Mouse (Mus musculus): ENCODE measurements around the gene Terb2. TPM values are rescaled to one million over a fixed set of nuclear protein-coding genes. Genes with fewer than 3 reads are reported as not detected.
"Not testable (repeated sequence)": the region's sequence is repeated elsewhere in the genome, so short reads cannot be mapped to it uniquely, and the experiment has no call there.

Terb2 gene
- total RNA-seq, 2 experiments from 2014 or later = not detected

DNA sequence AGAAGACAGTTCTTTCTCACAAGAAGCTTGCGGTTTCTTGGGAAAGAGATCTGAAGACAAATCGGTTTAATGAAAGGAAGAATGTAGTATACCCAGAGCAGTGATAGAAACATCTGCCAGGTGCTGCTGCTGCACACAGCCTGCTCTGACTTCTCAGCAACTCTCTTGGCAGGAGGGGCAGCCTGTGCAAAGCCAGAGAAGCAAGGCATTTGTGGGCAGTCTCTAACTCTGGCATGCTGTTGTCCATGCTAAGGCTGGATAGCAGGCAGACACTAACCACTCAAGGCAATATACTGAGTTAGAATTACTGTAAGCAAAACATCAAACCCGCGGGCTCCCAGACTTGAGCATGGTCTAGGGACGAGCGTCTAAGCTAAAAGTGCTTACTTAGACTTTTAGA, 26.4 kb upstream of the Terb2 start:
- no peak for DNase-seq
- intact Hi-C loops (cut with DNase I) = loop anchor here (2.0 kb wide), 2 partner anchors 41 to 89 kb away; partner anchors contain the start of gene Spg11

DNA sequence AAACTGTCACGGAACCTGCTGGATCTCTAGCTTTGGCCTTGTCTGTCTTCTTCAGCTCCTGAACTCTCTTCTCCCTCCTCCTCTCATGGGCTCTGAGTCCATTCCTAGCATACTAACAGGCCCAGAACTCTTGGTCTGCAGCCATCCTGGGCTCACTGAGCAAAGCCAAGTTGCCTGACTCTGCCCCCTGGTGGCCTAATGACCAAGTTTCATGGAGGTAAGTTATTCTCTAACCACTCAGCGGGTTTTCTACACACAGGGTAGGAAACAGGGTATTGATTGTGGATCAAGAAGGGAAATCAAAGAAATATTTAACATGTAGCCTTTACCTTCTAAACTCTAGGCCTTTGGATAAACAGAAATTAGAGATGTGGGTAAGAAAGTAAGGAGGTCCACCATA, 25.4 kb upstream of the Terb2 start, which contains the start of gene Trim69:
Gene Trim69 (plus strand): TSS at position 21 of the 400 bp plus-strand sequence.
- intact Hi-C loops (cut with DNase I) = no loop called here

DNA sequence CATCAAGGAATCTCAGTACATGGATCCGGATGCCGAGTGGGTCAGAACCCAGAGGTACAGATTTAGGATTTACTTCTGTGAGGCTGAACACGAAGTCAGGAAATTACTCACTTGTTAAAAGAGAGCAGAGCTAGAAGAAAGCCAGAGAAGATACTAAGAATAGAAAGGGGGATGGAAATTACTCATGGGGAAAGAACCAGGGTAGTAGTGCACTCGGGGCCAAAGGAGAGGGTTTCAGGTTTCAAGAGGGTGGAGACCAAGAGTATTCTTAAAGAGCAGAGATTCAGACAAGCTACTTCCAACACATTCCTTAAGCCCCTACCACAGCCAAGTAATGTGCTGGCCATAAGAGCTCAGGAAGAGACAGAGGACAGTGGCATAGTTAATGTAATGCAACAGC, 24.5 kb upstream of the Terb2 start:
- intact Hi-C loops (cut with DNase I) = no loop called here

More for the DNA sequence above, 25.4 kb upstream of the Terb2 start, which contains the start of gene Trim69:
- DNase-seq = peak; percentile 76 to 84

DNA sequence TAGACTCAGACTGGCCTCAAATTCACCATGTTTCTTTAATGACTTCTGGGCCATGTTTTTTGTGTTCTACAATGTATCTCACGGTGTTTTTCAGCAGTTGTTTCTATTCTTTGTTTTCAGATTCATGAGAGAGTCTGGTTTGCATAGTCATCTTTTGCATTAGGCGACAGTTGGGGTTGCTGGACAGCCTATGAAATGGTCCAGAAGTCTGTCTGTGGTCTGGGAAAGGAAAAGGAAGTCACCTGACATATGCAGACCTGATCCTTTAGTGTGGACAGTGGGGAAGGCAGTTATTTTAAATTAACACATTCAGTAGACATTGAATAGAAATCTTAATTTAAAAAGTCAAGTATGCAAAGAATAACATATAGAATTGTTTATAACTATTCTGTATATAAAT, 23.5 kb upstream of the Terb2 start:
- DNase-seq = no peak
- intact Hi-C loops (cut with DNase I) = no loop called here

More for the DNA sequence above, 24.5 kb upstream of the Terb2 start:
- no peak for DNase-seq

DNA sequence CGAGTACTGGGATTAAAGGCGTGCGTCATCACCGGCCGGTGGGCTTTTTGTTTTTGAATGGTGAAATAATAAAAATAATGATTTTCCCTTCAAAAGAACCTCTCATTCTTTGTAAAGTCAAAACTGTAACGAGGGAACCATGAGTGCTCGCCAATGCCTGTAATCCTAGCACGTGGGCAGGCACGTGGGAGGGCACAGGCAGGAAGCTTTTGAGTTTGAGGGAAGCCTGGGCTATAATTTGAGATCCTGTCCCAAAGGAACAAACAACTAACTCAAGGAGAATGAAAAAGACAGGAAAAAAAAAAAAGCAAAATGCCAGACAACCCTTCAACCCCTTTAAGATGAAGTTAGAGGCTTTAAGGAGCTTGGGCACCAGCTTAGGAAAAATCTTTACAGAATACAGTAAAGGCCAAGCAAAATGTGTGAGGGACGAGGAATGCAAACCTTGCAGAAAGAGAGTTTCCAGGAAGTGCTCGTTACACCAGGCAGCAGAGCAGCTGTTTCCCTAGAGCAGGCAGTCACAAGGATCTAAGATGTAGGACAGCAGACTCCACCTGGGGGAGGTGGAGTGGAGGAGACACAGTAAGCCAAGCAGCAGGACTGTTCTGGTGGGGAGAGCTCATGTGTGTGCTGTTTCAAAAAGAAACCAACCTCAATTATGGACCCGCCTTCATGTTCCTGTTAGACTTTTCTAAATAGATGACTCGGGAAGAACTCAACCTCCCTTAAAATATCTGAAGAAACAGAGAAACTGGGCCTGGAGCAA, 22.5 kb upstream of the Terb2 start:
- DNase-seq = no peak
- intact Hi-C loops (cut with DNase I) = no loop called here

DNA sequence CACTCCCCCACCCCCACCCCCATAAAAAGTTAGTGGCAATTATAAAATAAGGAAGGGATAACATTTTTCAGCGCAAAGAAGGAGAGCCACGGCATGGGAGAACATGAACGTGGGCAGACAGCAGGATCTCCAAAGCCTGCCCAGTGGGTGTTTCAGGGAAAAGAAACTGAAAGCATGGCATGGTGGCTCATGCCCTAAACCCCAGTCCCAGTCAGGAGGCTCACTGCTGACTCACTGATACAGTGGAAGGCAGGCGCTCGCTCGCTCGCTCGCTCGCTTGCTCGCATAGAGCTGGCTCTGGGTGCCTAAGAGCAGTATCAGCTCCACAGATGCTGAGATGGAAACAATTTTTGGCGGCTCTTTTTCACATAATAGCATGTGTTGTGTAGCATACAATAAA, 21.8 kb upstream of the Terb2 start:
- intact Hi-C loops (cut with DNase I) = no loop called here
- DNase-seq = no peak

DNA sequence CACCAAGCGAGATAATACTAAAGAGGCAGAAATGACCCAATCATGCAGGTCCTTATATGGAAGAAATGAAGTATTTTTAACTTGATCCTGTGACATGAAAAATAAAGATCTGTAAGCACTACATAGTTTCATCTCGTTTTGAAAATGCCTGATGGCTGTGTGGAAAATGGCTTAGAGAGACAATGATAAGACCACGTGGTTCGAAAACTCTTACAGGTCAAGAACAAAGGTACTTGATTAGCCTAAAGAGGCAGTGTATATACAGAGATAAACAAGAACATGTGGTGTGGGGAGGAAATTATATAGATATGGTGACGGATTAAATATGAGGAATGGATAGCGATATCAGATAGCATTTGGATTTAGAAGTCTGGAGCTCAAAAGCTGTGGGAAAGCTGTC, 14.8 kb upstream of the Terb2 start:
- intact Hi-C loops (cut with DNase I) = no loop called here
- DNase-seq = no peak

DNA sequence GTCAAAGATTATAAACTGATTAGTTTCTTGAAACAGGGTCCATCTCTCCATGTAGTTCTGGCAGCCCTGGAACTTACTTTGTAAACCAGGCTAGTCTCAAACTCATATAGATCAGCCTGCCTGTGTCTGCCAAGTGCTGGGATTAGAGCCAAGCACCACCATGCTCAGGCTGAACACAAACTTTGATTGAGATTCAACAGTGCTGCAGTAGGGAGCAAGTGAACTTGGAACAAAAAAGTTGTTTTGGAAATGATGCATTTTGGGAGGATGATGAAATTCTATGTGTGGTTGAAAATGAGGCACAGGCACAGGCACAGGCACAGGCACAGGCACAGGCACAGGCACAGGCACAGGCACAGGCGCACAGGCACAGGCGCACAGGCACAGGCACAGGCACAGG, 13.9 kb upstream of the Terb2 start:
- DNase-seq = no peak
- intact Hi-C loops (cut with DNase I) = no loop called here

DNA sequence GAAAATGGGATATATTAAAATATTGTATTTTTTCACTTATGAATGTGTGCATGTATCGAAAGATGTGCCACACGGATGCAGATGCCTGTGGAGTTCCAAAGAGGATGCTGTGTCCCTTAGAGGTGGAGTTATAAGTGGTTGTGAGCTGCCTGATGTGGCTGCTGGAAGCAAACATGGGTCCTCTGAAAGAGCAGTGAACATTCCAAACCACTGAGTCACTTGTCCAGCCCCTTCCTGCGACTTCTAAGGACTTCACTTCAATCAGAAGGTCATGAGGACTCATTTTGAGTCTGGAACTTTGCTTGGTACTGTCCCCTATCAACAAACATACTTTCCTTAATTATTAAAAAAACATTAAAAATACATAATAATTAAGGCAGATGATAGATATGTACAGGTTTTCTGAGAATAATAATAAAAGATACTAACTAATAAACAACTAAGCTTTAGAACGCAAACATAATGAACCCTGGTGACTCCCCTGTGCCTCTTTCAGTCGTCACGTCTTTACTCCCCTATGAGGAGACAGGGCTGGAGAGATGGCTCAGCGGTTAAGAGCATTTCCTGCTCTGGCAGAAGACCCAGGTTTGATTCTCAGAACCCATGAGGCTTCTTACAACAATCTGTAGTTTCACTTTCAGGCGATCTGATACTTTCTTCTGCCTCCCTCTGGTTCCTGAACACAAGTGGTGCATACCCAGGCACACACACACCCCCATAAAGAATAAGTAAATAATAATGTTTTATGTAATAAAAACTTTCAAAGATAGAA, 5.8 kb upstream of the Terb2 start:
- DNase-seq = no peak
- intact Hi-C loops (cut with DNase I) = no loop called here

DNA sequence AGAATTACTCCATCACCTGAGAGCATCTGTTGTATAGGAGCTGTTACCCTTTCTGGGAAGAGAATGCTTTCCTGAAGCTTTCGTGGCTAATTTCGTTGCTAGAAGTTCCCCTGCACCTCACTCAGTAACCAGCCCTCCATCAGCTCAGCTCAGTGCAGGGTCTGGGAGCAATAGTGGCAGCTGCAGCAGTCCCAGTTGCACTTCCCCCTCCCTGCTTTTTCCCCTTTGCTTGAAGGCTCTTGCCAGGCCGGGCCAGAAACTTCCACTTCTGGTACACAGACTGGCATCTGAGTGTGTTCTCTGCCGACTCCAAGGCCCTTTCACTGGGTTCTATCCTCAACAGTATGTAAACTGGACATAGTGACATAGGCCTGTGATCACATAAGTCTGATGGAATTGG, 986 bp upstream of the Terb2 start:
- no peak for DNase-seq
- intact Hi-C loops (cut with DNase I) = no loop called here

DNA sequence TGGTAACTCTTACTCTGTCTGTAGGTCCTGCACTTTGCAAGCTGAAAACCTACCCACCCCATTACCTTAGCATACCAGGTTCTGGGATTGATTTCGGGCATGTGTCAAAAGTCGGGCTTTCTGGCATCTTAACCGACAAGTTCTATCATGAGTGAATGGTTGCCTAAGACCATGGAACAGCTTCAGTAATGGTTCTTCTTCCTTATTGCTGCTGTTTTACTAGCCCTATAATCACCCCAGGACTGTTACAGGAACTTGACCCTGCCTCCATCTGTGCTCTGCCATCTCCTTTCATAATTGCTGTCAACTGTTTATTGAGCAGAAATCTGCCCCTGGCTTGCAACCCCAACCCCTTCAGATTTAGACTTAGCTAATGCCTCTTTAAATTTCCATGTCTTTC, 679 bp downstream of the Terb2 start:
- no peak for DNase-seq
- intact Hi-C loops (cut with DNase I) = no loop called here

DNA sequence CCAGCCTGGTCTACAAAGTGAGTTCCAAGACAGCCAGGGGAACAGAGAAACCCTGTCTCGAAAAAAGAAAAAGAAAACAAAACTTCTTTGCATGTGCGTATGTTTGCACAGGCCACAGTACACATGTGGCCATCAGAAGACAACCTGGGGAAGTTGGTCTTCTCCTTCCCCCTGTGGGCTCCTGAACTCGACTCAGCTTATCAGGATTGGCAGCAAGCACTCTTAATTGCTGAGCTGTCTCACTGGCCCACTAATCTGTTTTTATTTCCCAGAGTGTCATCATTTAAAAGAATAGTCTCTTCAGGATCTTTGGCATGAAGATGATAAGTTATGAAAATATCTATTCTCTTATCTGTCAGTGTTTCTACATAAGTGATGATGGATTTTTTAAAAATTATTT, 5.8 kb downstream of the Terb2 start:
- intact Hi-C loops (cut with DNase I) = loop anchor here (5.0 kb wide), 1 partner anchor 110 kb away; no protein-coding TSS in a partner anchor
- DNase-seq = no peak

DNA sequence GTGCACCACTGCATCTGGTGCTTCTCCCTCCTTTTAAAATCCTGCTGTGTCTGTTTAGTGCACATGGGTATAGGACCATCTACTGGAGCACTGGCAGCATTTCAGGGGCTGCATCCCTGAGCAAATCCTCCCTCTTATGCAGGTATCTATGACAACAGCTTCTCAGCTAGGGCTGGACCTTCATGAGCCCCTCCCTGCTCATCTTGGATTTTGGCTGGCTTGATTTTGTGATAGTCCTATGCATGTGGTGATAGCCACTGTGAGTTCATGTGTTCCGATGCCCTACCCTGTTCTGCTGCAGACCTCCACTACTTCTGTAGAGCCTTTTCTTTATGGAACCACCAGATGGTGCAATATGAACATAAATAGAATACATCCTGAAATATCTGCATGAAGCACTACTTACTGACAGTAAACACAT, 8.4 kb downstream of the Terb2 start:
- intact Hi-C loops (cut with DNase I) = loop anchor here (2.0 to 5.0 kb wide), 2 partner anchors 48 to 108 kb away; no protein-coding TSS in a partner anchor
- no peak for DNase-seq

DNA sequence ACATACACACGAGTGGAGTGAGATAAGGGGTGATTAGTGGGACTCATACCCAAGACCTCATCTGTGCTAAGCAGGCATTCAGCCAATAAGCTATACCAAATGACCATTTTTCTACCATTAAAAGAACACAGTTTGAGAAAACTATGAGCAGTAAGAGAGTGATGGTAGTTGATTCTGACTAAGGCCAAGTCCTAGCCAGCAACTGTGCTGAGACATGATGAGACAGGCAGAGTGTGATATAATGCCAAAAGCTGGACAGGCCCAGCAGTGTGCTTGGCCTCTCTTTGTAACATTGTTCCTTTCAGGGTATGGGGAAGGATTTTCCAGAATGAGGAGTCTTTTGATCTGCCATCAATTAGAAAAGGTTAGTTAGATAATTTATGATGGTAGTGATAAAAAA, 15.4 kb downstream of the Terb2 start:
- no peak for DNase-seq
- intact Hi-C loops (cut with DNase I) = no loop called here

DNA sequence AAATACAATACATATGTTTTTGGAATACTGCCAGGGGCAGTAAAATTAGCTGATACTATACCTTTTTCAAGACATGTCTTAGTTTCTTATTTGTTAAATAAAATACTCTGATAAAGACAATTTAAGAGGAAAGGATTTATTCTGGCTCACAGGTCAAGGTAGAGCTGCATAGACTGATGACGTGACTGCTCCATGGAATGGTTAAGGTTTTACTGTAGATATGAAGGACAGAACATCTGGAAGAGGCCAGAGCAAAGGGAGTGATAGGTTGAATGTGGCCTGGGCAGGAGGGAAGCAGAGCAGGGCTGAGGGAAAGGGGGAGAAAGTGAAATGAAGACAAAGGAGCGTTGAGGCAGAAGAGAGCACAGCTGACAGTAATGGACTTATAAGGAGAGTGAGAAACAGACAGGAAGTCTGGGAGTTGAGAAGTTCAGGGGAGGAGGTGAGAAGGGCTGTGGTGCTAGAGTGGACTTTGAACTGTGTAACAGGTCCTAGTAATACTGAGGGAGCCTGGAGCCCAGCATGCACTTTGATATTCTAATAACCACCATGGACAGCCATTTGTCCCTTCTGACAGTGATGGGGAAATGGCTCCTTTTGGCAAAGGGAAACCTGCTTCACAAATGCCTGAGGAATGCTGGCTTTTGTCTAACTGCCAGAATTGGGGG, 20.5 kb downstream of the Terb2 start:
- DNase-seq = no peak
- intact Hi-C loops (cut with DNase I) = no loop called here

DNA sequence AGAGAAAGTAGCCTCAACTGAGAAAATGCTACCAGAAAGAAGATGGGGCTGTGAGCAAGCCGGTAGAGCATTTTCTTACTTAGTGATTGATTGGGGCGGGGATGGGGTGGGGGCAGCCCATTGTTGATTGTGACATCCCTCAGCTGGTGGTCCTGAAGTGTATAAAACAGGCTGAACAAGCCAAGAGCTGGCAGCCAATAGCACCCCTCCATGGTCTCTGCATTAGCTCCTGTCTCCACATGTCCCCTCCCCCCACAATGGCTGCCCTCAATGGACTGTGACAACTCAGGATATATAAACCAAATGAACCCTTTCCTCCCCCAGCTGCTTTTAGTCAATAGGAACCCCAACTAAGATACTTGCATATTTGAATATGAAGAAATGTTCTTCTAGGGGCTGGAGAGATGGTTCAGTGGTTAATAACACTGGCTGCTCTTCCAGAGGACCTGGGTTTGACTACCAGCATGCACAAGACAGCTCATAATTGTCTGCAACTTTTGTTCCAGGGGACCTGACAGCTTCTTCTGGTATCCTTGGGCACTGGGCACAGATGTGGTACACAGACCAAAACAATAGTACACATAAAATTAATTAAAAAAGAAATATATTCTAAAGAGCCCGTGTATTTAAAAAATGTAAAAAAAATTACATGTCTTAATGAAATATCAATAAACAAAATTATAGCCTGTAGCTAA, 24.6 kb downstream of the Terb2 start:
- intact Hi-C loops (cut with DNase I) = no loop called here
- DNase-seq = no peak

DNA sequence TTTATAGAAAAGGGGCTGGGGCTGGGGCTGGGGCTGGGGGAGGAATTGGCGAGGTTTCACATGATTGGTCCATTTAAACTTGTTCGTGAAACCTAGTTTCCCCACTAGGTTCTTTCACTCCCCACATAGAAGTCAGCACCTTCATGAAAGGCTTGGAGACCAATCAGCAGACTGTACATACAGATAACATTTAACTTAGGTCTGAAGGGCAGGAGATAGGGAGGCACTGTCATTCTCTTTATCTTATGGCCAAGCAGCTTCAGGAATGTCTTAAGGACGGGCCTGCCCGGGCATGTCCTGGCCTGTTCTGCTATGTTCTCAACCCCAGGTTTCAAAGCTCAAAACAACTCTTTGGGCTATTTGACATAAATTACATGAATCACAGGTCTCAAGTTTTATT, 31.0 kb downstream of the Terb2 start:
- intact Hi-C loops (cut with DNase I); DNase-seq: not testable (repeated sequence)

DNA sequence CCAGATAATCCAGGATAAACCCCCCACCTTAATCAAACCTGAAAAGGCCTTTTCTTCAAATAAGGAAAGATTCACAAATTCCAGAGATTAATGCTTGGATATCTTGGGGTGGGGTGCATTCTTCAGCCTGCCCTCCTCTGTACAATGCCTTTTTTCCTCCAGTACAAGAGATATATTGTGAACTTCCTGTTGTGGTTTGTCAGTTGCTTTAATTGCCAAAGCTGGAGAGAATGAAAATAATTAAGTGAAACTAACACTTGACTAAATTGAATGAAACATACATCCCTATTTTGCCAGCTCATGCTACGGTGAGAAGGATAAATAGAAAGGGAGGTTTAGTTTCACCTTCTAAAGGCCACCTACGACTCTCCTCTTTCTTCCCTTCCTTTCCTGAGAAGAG, 32.2 kb downstream of the Terb2 start:
- DNase-seq = no peak
- intact Hi-C loops (cut with DNase I) = no loop called here

DNA sequence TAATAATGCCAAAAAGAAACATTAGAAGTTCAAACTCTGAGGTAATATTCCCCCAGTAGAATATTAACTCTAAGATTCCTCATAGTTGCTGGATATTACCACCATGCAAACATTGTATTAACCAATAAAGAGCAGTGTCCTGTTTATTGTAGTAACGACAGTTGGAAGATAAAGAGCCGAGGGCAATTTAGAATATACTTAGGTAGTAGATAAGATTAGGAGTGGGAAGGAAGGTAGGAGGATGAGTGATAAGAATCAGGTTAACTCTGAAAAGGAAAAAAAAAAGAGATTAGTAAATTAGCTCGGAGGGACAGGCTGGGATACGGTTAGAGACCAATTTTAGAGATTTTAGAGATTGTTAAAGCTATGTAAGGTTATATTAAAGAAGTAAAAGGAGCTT, 35.3 kb downstream of the Terb2 start:
- no peak for DNase-seq

DNA sequence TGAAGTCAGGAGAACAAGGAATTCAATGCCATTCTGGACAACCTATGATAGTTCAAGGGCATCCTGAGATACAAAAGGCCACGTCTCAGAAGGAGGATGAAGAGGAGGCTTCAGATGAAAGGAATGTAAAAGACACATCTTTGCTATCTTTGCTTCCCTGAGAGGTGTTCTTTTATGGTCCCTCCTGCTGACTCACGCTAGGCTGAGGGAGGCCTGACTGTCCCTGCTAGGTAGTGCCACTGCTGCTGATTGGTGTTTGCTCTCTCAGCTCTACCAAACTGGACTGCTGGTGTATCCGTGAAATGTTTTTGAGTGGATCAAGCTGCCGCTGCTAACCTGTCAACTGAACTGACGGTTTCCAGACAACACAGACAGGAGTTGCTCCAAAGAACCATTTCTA, 35.7 kb downstream of the Terb2 start:
- intact Hi-C loops (cut with DNase I) = no loop called here
- no peak for DNase-seq

More for the DNA sequence above, 35.3 kb downstream of the Terb2 start:
- intact Hi-C loops (cut with DNase I) = no loop called here

DNA sequence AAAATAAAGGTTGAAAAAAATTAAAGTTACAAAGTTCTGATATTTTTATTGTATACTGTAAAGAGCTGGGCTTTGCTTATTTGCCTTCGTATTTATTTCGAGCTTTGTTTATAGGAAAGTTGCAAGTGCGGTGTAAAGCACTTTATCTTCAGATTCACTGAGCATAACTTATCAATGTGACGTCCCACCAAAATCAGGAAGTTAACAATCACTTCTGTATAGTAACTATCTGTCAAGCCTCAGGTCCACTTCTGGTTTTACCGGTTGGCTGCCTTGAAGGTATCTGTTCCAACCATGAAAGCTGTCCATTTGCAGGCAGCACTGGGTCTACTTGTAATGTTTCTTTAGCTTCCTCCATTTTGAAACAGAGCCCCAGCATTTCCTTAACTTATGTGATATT, 36.2 kb downstream of the Terb2 start:
- DNase-seq = no peak
- intact Hi-C loops (cut with DNase I) = no loop called here
